Mouse (Mus musculus) kidney, embryonic 15.5 days (tissue): ENCODE results near the gene Fbp1. TPM values are rescaled to one million over a fixed set of nuclear protein-coding genes. Genes with fewer than 3 reads are reported as not detected.
"Not testable (repeated sequence)": the region's sequence is repeated elsewhere in the genome, so short reads cannot be mapped to it uniquely, and the experiment has no call there.

ENCODE experiments used
- ATAC-seq: fragments of 200-750 bp; cut with Nextera tagmentation; replicated peaks from 2 replicates; pipeline ENCODE4 v1.8.0; 2017; ENCODE audit warnings: moderate TSS enrichment; ENCODE audit not compliant: low FRiP score
- H3K27ac ChIP-seq: fragments of 300-500 bp; sonication (generic); 2 replicates; pipeline ENCODE4 v1.5.1; 2015; ENCODE audit warnings: mild to moderate bottlenecking, inconsistent platforms
- H3K27me3 ChIP-seq: fragments of 300-500 bp; sonication (generic); 2 replicates; pipeline ENCODE4 v1.6.1; 2015; ENCODE audit warnings: inconsistent platforms
- H3K36me3 ChIP-seq: fragments of 300-500 bp; sonication (generic); 2 replicates; pipeline ENCODE4 v1.6.1; 2015; ENCODE audit warnings: inconsistent platforms
- H3K4me1 ChIP-seq: fragments of 300-500 bp; sonication (generic); 2 replicates; pipeline ENCODE4 v1.6.1; 2015; ENCODE audit warnings: inconsistent platforms
- H3K4me2 ChIP-seq: fragments of 300-500 bp; sonication (generic); 2 replicates; pipeline ENCODE4 v1.6.1; 2015; ENCODE audit warnings: moderate library complexity, mild to moderate bottlenecking, inconsistent platforms
- H3K4me3 ChIP-seq: fragments of 300-500 bp; sonication (generic); replicated peaks from 2 replicates; pipeline ENCODE4 v1.5.1; 2015; ENCODE audit warnings: mild to moderate bottlenecking, inconsistent platforms
- H3K9ac ChIP-seq: fragments of 300-500 bp; sonication (generic); 2 replicates; pipeline ENCODE4 v1.6.1; 2015; ENCODE audit warnings: mild to moderate bottlenecking, inconsistent platforms
- H3K9me3 ChIP-seq: fragments of 300-500 bp; sonication (generic); replicated peaks from 2 replicates; pipeline ENCODE4 v1.6.1; 2016; ENCODE audit warnings: inconsistent platforms
- WGBS: fragments of 180-500 bp; shearing (Covaris S2); methylation state at CpG from one replicate; pipeline ENCODE4 v1.1.7; 2015; ENCODE audit warnings: mixed read lengths; 5-methylcytosine and 5-hydroxymethylcytosine counted together
- polyA plus RNA-seq: library from polyadenylated mRNA; unstranded; fragments of >200 nt; fragmentation: Nextera tagmentation; extraction: Ambion mirVana; gene quantifications from 2 replicates; pipeline ENCODE4 v1.2.1, GENCODE M21; 2015

The Fbp1 gene
- polyA plus RNA-seq, 1 experiment from 2014 or later: 42.4 TPM

- no peak for ATAC-seq
- H3K36me3 ChIP-seq: no peaks in the 10 kb centered on the region
- H3K27me3 ChIP-seq: no peaks in the 10 kb centered on the region
- no peak overlapping the region for H3K9ac ChIP-seq
- no peak overlapping the region for H3K4me3 ChIP-seq
- no peak overlapping the region for H3K27ac ChIP-seq
- peaks cover 16% of the 10 kb centered on the region for H3K4me1 ChIP-seq
- no peaks in the 10 kb centered on the region for H3K9me3 ChIP-seq
- no peak overlapping the region for H3K4me2 ChIP-seq
- WGBS: 86% methylated on average over 4 of the region's 4 CpGs
These were observed 28.0 kb downstream of the Fbp1 start for GRCm38 (mm10) chr13:62860068-62860467.

GRCm38 (mm10) chr13:62859251-62859650, 28.8 kb downstream of the Fbp1 start:
- not testable (repeated sequence) for H3K36me3 ChIP-seq, H3K27me3 ChIP-seq, H3K4me3 ChIP-seq, H3K9ac ChIP-seq, H3K9me3 ChIP-seq, H3K4me2 ChIP-seq, ATAC-seq, H3K27ac ChIP-seq
- peaks cover 14% of the 10 kb centered on the region for H3K4me1 ChIP-seq
- WGBS: 79% methylated on average over 10 of the region's 10 CpGs

GRCm38 (mm10) chr13:62857941-62858915, 29.9 kb downstream of the Fbp1 start, which contains the start of gene Fbp2:
TSS of gene Fbp2 (minus strand) at chr13:62858422.
- ATAC-seq: no peak
- Histone ChIP-seq H3K4me1 (peaks cover 8% of the 10 kb centered on the region; the same call in 1 of the 2 replicates), H3K4me3 (no peak within 1 kb of the TSS), H3K36me3 (no peaks in the 10 kb centered on the region), H3K9me3 (no peaks in the 10 kb centered on the region), H3K9ac (no peak within 1 kb of the TSS), H3K27me3 (no peaks in the 10 kb centered on the region), H3K4me2 (no peak within 1 kb of the TSS), H3K27ac (no peak within 1 kb of the TSS)
- 63% methylated on average over 21 of the region's 21 CpGs for WGBS

GRCm38 (mm10) chr13:62856850-62857249, 31.2 kb downstream of the Fbp1 start:
- H3K4me1 ChIP-seq: peaks cover 8% of the 10 kb centered on the region; the same call in 1 of the 2 replicates
- H3K9me3 ChIP-seq: no peaks in the 10 kb centered on the region
- no peak overlapping the region for H3K9ac ChIP-seq
- H3K27ac ChIP-seq: no peak overlapping the region
- H3K4me2 ChIP-seq: no peak overlapping the region
- H3K27me3 ChIP-seq: no peaks in the 10 kb centered on the region
- ATAC-seq: no peak
- H3K4me3 ChIP-seq: no peak overlapping the region
- no peaks in the 10 kb centered on the region for H3K36me3 ChIP-seq
- WGBS: 83% methylated on average over 14 of the region's 14 CpGs

GRCm38 (mm10) chr13:62856305-62856675, 31.8 kb downstream of the Fbp1 start:
- Histone ChIP-seq H3K27ac (no peak overlapping the region), H3K4me1 (peaks cover 8% of the 10 kb centered on the region; the same call in 1 of the 2 replicates)

GRCm38 (mm10) chr13:62855396-62856304, 32.4 kb downstream of the Fbp1 start:
- Histone ChIP-seq H3K9me3 (no peaks in the 10 kb centered on the region), H3K36me3 (no peaks in the 10 kb centered on the region), H3K4me2 (peak overlapping the region; percentile 59), H3K27ac (no peak overlapping the region), H3K9ac (no peak overlapping the region; the same call in 1 of the 2 replicates), H3K27me3 (no peaks in the 10 kb centered on the region), H3K4me1 (peaks cover 8% of the 10 kb centered on the region; the same call in 1 of the 2 replicates), H3K4me3 (peak overlapping the region; percentile 35)
- no peak for ATAC-seq
- 29% methylated on average over 25 of the region's 25 CpGs for WGBS

More at GRCm38 (mm10) chr13:62856305-62856675, 31.8 kb downstream of the Fbp1 start:
- Histone ChIP-seq H3K9me3 (no peaks in the 10 kb centered on the region), H3K4me2 (peak overlapping the region; percentile 59), H3K27me3 (no peaks in the 10 kb centered on the region), H3K4me3 (peak overlapping the region; percentile 35), H3K36me3 (no peaks in the 10 kb centered on the region), H3K9ac (no peak overlapping the region; the same call in 1 of the 2 replicates)
- peak; percentile 94 for ATAC-seq
- WGBS: 3% methylated on average over 5 of the region's 5 CpGs

GRCm38 (mm10) chr13:62854666-62855065, 33.4 kb downstream of the Fbp1 start:
- peak overlapping the region; percentile 33; the same call in 1 of the 2 replicates for H3K4me2 ChIP-seq
- H3K36me3 ChIP-seq: no peaks in the 10 kb centered on the region
- ATAC-seq: 0 out of 2 replicates have a peak, but pooled peaks have one; percentile 16
- H3K27ac ChIP-seq: no peak overlapping the region
- no peak overlapping the region for H3K9ac ChIP-seq
- no peak overlapping the region for H3K4me3 ChIP-seq
- H3K4me1 ChIP-seq: peaks cover 8% of the 10 kb centered on the region; the same call in 1 of the 2 replicates
- no peaks in the 10 kb centered on the region for H3K9me3 ChIP-seq
- no peaks in the 10 kb centered on the region for H3K27me3 ChIP-seq
- WGBS: 11% methylated on average over 15 of the region's 15 CpGs

GRCm38 (mm10) chr13:62833341-62833740, 54.7 kb downstream of the Fbp1 start:
- no peak overlapping the region for H3K4me3 ChIP-seq
- no peaks in the 10 kb centered on the region for H3K27me3 ChIP-seq
- no peak overlapping the region for H3K27ac ChIP-seq
- H3K36me3 ChIP-seq: no peaks in the 10 kb centered on the region
- no peaks in the 10 kb centered on the region for H3K9me3 ChIP-seq
- H3K4me2 ChIP-seq: no peak overlapping the region
- ATAC-seq: no peak
- no peaks in the 10 kb centered on the region for H3K4me1 ChIP-seq
- 46% methylated on average over 4 of the region's 4 CpGs for WGBS
- H3K9ac ChIP-seq: no peak overlapping the region

GRCm38 (mm10) chr13:62832239-62832638, 55.8 kb downstream of the Fbp1 start:
- Histone ChIP-seq H3K4me1 (no peaks in the 10 kb centered on the region), H3K9me3 (no peaks in the 10 kb centered on the region), H3K27me3 (no peaks in the 10 kb centered on the region), H3K27ac (no peak overlapping the region), H3K36me3 (no peaks in the 10 kb centered on the region), H3K4me2 (no peak overlapping the region), H3K9ac (no peak overlapping the region), H3K4me3 (no peak overlapping the region)
- 80% methylated on average over 2 of the region's 2 CpGs for WGBS
- no peak for ATAC-seq

GRCm38 (mm10) chr13:62815705-62816104, 72.4 kb downstream of the Fbp1 start:
- 87% methylated on average over 3 of the region's 3 CpGs for WGBS
- not testable (repeated sequence) for H3K9me3 ChIP-seq, H3K9ac ChIP-seq, H3K4me1 ChIP-seq, H3K27ac ChIP-seq, H3K4me2 ChIP-seq, ATAC-seq, H3K27me3 ChIP-seq, H3K4me3 ChIP-seq, H3K36me3 ChIP-seq
